Mouse (Mus musculus): ENCODE data around the gene Mbd4. TPM values are rescaled to one million over a fixed set of nuclear protein-coding genes. Genes with fewer than 3 reads are reported as not detected.
"Not testable (repeated sequence)": the region's sequence is repeated elsewhere in the genome, so short reads cannot be mapped to it uniquely, and the experiment has no call there.

Mbd4 gene
- polyA plus RNA-seq, 1 experiment from 2014 or later: 12.9 TPM

DNA sequence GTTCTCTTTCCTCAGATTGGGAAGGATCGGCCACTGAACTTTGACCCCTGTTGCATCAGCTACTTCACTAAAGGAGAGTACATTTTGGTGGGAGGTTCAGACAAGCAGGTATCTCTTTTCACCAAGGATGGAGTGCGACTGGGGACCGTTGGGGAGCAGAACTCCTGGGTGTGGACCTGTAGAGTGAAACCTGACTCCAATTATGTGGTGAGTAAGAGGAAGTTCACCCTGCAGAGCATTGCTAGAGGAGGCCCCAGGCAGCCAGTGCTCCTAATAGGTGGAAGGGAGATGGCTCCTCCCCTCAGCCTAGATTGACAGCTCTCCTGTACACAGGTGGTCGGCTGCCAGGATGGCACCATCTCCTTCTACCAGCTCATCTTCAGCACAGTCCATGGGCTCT, 33.7 kb upstream of the Mbd4 start:
- Histone ChIP-seq H3K27ac (replicated peaks) (no peak overlapping the region), H3K36me3 (peaks cover 49% of the 10 kb centered on the region), H3K4me2 (no peak overlapping the region), H3K4me3 (no peak overlapping the region), H3K9ac (no peak overlapping the region), H3K27me3 (no peaks in the 10 kb centered on the region), H3K4me1 (replicated peaks) (peaks cover 14% of the 10 kb centered on the region), H3K9me3 (no peaks in the 10 kb centered on the region)
- ATAC-seq (ENCODE audit: low read depth): no peak
- 66% methylated on average over 4 of the region's 4 CpGs for whole genome bisulfite sequencing

DNA sequence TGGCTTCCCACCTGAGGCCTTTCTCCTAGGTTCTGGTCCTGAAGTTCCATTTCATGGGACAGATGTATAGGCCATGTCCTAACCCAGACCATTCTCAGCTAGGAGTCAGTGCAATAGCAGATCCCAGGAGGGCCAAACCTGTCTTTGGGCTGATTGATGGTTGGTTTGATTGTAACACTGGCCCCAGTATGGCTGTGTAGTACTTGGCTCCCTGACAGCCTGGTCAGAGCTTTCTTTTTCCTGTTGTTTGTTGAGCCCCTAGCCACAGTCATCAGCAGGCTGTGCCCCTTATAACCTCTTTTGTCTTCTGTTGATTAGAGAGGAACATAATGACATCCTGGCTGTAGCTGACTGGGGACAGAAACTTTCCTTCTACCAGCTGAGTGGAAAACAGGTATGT, 30.8 kb upstream of the Mbd4 start:
- H3K4me2 ChIP-seq: no peak overlapping the region
- no peak overlapping the region for H3K27ac ChIP-seq (replicated peaks)
- H3K9me3 ChIP-seq: no peaks in the 10 kb centered on the region
- no peak overlapping the region for H3K4me3 ChIP-seq
- H3K4me1 ChIP-seq (replicated peaks): no peaks in the 10 kb centered on the region
- H3K27me3 ChIP-seq: no peaks in the 10 kb centered on the region
- ATAC-seq (ENCODE audit: low read depth): no peak
- no peak overlapping the region for H3K9ac ChIP-seq
- peaks cover 72% of the 10 kb centered on the region for H3K36me3 ChIP-seq

- peaks cover 71% of the 10 kb centered on the region for H3K36me3 ChIP-seq
- WGBS: 89% methylated on average over 8 of the region's 8 CpGs
Measured at GRCm38 (mm10) chr6:115880751-115881150, 27.6 kb upstream of the Mbd4 start.

GRCm38 (mm10) chr6:115879736-115880135, 26.6 kb upstream of the Mbd4 start:
- Histone ChIP-seq H3K4me2 (no peak overlapping the region), H3K27ac (replicated peaks) (no peak overlapping the region), H3K9me3 (no peaks in the 10 kb centered on the region), H3K9ac (no peak overlapping the region), H3K27me3 (no peaks in the 10 kb centered on the region), H3K4me1 (replicated peaks) (no peaks in the 10 kb centered on the region; the same call in 1 of the 2 replicates), H3K36me3 (peaks cover 71% of the 10 kb centered on the region), H3K4me3 (no peak overlapping the region)
- WGBS: 87% methylated on average over 6 of the region's 6 CpGs
- ATAC-seq (ENCODE audit: low read depth): no peak

More at GRCm38 (mm10) chr6:115880751-115881150, 27.6 kb upstream of the Mbd4 start:
- no peak overlapping the region for H3K4me2 ChIP-seq
- no peak overlapping the region for H3K4me3 ChIP-seq
- no peaks in the 10 kb centered on the region for H3K9me3 ChIP-seq
- H3K27me3 ChIP-seq: no peaks in the 10 kb centered on the region
- no peak overlapping the region for H3K27ac ChIP-seq (replicated peaks)
- no peak overlapping the region for H3K9ac ChIP-seq
- no peak for ATAC-seq (ENCODE audit: low read depth)
- no peaks in the 10 kb centered on the region; the same call in 1 of the 2 replicates for H3K4me1 ChIP-seq (replicated peaks)

DNA sequence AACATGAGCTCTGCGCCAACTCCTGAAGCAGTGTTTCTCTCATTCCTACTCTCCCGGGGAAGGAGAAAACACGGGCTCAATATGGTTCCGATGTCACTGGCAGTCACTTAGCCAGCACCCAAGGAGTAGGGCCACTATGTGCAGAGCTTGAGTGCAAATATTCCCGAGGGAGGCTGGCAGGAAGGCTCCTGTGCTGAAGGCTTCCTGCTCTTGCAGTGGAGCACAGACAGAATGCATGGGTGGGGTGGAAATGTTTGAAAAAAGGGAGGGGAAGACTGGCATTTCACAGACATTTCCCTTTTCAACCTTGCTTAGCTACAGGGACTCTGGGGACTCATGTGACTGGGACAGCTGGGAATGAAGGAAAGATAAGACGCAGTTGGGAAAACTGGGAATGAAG, 25.5 kb upstream of the Mbd4 start:
- no peak overlapping the region for H3K4me2 ChIP-seq
- H3K9ac ChIP-seq: no peak overlapping the region
- H3K4me1 ChIP-seq (replicated peaks): no peaks in the 10 kb centered on the region; the same call in 1 of the 2 replicates
- 79% methylated on average over 6 of the region's 6 CpGs for WGBS
- ATAC-seq (ENCODE audit: low read depth): no peak
- H3K9me3 ChIP-seq: no peaks in the 10 kb centered on the region
- H3K27me3 ChIP-seq: no peaks in the 10 kb centered on the region
- no peak overlapping the region for H3K27ac ChIP-seq (replicated peaks)
- H3K4me3 ChIP-seq: no peak overlapping the region
- H3K36me3 ChIP-seq: peaks cover 67% of the 10 kb centered on the region

GRCm38 (mm10) chr6:115877239-115877638, 24.1 kb upstream of the Mbd4 start:
- Histone ChIP-seq H3K27ac (replicated peaks) (no peak overlapping the region), H3K9me3 (no peaks in the 10 kb centered on the region), H3K36me3 (peaks cover 67% of the 10 kb centered on the region), H3K4me2 (no peak overlapping the region), H3K4me3 (no peak overlapping the region), H3K27me3 (no peaks in the 10 kb centered on the region), H3K4me1 (replicated peaks) (no peaks in the 10 kb centered on the region; the same call in 1 of the 2 replicates), H3K9ac (no peak overlapping the region)
- ATAC-seq (ENCODE audit: low read depth): no peak
- 94% methylated on average over 2 of the region's 2 CpGs for WGBS

DNA sequence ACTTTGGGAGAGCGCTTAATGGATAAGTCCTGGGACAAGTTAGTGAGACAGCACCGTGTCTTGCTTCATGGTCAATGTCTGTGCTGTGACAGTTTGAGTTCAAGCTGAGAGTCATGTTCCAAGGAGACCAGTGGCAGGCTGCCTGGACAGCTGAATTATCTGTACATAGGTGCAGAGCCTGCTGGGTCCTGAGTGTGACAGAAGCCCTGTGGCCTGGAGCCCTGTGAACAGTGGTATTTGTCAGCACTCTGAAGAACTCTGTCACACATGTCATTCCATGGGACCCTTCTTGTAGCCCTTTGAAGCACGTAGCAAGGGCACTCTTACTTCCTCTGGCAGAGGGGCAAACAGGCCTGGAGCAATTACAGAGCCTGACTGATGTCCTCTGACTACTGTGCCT, 18.1 kb upstream of the Mbd4 start:
- not testable (repeated sequence) for H3K4me2 ChIP-seq; ATAC-seq (ENCODE audit: low read depth); H3K9ac ChIP-seq; H3K27ac ChIP-seq (replicated peaks); H3K9me3 ChIP-seq; H3K4me3 ChIP-seq; H3K4me1 ChIP-seq (replicated peaks); H3K27me3 ChIP-seq
- no CpG with 5 or more reads among the region's 3 CpGs for WGBS
- peaks cover 16% of the 10 kb centered on the region; the same call in 1 of the 2 replicates for H3K36me3 ChIP-seq

DNA sequence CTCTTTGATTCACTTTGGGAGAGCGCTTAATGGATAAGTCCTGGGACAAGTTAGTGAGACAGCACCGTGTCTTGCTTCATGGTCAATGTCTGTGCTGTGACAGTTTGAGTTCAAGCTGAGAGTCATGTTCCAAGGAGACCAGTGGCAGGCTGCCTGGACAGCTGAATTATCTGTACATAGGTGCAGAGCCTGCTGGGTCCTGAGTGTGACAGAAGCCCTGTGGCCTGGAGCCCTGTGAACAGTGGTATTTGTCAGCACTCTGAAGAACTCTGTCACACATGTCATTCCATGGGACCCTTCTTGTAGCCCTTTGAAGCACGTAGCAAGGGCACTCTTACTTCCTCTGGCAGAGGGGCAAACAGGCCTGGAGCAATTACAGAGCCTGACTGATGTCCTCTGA, 14.0 kb upstream of the Mbd4 start:
- not testable (repeated sequence) for H3K4me2 ChIP-seq; H3K4me1 ChIP-seq (replicated peaks); H3K9me3 ChIP-seq; H3K27me3 ChIP-seq; H3K9ac ChIP-seq; ATAC-seq (ENCODE audit: low read depth); H3K4me3 ChIP-seq; H3K27ac ChIP-seq (replicated peaks)
- no CpG with 5 or more reads among the region's 3 CpGs for WGBS
- H3K36me3 ChIP-seq: peaks cover 22% of the 10 kb centered on the region; the same call in 1 of the 2 replicates

- no peaks in the 10 kb centered on the region for H3K4me1 ChIP-seq (replicated peaks)
- no peak overlapping the region for H3K27ac ChIP-seq (replicated peaks)
- H3K4me2 ChIP-seq: no peak overlapping the region
- no peaks in the 10 kb centered on the region for H3K9me3 ChIP-seq
- no peak for ATAC-seq (ENCODE audit: low read depth)
- 96% methylated on average over 4 of the region's 4 CpGs for WGBS
- no peaks in the 10 kb centered on the region for H3K27me3 ChIP-seq
- H3K4me3 ChIP-seq: no peak overlapping the region
- no peak overlapping the region for H3K9ac ChIP-seq
- H3K36me3 ChIP-seq: peaks cover 22% of the 10 kb centered on the region; the same call in 1 of the 2 replicates
Measured at GRCm38 (mm10) chr6:115865246-115865645, 12.1 kb upstream of the Mbd4 start.

DNA sequence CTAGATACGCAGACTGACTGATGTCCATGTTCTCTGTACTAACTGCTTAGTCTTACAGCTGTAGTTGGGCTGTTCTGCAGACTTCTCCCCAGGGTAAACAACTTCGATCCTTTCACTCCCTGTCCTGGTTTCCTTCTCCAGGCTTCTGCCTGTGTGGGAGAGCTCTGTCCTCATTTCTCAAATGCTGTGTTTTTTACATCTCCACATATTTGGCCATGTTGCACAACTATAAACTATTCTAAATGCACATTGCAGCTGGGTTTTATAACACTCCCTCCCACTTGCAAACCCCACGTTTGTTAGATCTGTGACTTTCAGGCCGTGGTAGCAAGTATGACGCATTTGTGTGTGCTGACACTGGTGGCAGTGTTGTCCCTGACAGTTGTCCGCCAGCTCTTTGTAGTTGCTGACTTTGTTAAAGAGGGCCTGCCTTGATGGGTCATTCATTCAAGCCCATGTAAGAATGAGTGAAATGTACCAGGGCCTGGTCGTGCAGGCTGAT, 10.2 kb upstream of the Mbd4 start:
- 77% methylated on average over 7 of the region's 7 CpGs for WGBS
- Histone ChIP-seq H3K4me2 (no peak overlapping the region), H3K36me3 (peaks cover 22% of the 10 kb centered on the region; the same call in 1 of the 2 replicates), H3K9me3 (no peaks in the 10 kb centered on the region), H3K27ac (replicated peaks) (no peak overlapping the region), H3K4me3 (no peak overlapping the region), H3K27me3 (no peaks in the 10 kb centered on the region), H3K4me1 (replicated peaks) (no peaks in the 10 kb centered on the region), H3K9ac (no peak overlapping the region)
- no peak for ATAC-seq (ENCODE audit: low read depth)

DNA sequence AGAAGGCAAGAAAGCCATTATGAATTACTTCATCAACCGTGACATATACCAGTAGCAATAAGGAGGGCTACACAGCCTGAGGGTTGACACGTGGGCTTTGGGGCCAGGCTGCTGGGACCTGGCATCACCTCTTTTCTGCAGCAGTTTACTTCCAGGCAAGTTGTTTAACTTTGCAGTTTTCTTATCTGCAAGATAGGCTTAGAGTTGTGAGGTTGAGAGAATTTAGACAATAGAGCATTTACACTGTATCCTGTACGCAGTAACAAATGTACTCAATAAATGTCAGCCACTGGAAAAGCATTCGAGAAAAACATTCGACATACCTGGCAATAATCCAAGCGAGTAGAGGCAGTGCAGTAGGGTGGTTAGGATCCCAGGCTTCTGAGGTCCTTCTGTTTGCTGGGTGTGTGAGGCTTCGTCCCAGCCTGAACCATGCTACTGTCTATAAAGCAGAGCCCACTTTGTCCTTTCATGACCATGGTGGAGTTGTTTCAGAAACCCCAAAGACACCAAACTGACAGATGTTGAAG, 6.9 kb upstream of the Mbd4 start:
- peaks cover 5% of the 10 kb centered on the region for H3K4me1 ChIP-seq (replicated peaks)
- no peak overlapping the region for H3K4me3 ChIP-seq
- H3K27ac ChIP-seq (replicated peaks): no peak overlapping the region
- no peak overlapping the region for H3K4me2 ChIP-seq
- 0 out of 2 replicates have a peak overlapping the region, but pooled peaks have one; percentile 3 for H3K9ac ChIP-seq
- peaks cover 19% of the 10 kb centered on the region; the same call in 1 of the 2 replicates for H3K36me3 ChIP-seq
- H3K9me3 ChIP-seq: no peaks in the 10 kb centered on the region
- WGBS: 75% methylated on average over 7 of the region's 7 CpGs
- H3K27me3 ChIP-seq: no peaks in the 10 kb centered on the region
- ATAC-seq (ENCODE audit: low read depth): no peak

DNA sequence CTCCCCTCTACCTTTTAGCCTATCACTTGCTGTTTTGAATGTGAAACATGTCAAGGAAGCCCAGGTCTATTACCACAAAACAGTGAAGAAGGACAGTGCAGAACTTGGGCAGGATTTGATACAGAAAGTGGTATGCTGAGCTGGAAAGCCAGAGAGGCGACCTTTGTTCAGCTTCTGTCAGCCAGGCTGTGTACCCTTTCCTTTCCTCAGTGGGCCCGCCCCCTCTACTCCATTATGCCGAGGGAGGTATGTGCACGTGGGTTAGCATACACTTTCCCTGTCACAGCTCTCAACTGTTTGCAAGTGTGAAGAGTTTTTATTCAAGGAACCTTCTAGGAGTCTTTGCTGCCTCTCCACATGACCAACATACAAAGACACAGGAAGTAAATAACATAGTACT, 6.1 kb upstream of the Mbd4 start:
- H3K4me1 ChIP-seq (replicated peaks): peaks cover 5% of the 10 kb centered on the region
- no peak for ATAC-seq (ENCODE audit: low read depth)
- H3K27ac ChIP-seq (replicated peaks): no peak overlapping the region
- H3K9ac ChIP-seq: no peak overlapping the region
- WGBS: 66% methylated on average over 4 of the region's 4 CpGs
- no peak overlapping the region for H3K4me2 ChIP-seq
- peaks cover 16% of the 10 kb centered on the region; the same call in 1 of the 2 replicates for H3K36me3 ChIP-seq
- no peaks in the 10 kb centered on the region for H3K27me3 ChIP-seq
- H3K9me3 ChIP-seq: no peaks in the 10 kb centered on the region
- no peak overlapping the region for H3K4me3 ChIP-seq

GRCm38 (mm10) chr6:115856361-115856745, 3.2 kb upstream of the Mbd4 start:
- no peak for ATAC-seq (ENCODE audit: low read depth)
- 86% methylated on average over 4 of the region's 4 CpGs for WGBS
- H3K4me1 ChIP-seq (replicated peaks): peaks cover 23% of the 10 kb centered on the region

More at GRCm38 (mm10) chr6:115856361-115856745, 3.2 kb upstream of the Mbd4 start:
- Histone ChIP-seq H3K4me2 (no peak overlapping the region), H3K27ac (replicated peaks) (no peak overlapping the region), H3K9ac (no peak overlapping the region), H3K36me3 (no peaks in the 10 kb centered on the region), H3K4me3 (no peak overlapping the region), H3K9me3 (no peaks in the 10 kb centered on the region), H3K27me3 (no peaks in the 10 kb centered on the region)

All from neural tube, embryonic 13.5 days (tissue).